Mouse (Mus musculus) cortical plate, adult 2 months (tissue): ENCODE results near the gene Aff3.

ENCODE experiments used
- CTCF ChIP-seq: fragments of 200-500 bp; IDR thresholded peaks from 2 replicates; pipeline ENCODE4 v1.5.1; 2011; ENCODE audit warnings: mild to moderate bottlenecking, control low read depth, low read length; ENCODE audit not compliant: insufficient read depth; ENCODE audit errors: extremely low read depth
- POLR2A ChIP-seq: fragments of 200-500 bp; IDR thresholded peaks from 2 replicates; pipeline ENCODE4 v1.6.1; 2011; ENCODE audit warnings: mild to moderate bottlenecking, low read length, control low read depth; ENCODE audit not compliant: insufficient read depth; ENCODE audit errors: extremely low read depth

GRCm38 (mm10) chr1:38293671-38294335 lies 371.0 kb downstream of the Aff3 start:
- TF ChIP-seq CTCF (no peak), POLR2A (no peak)
